Mouse (Mus musculus) natural killer cell, adult 2 months (primary cell): ENCODE results near the gene Cntnap1.

ENCODE experiments used
- DNase-seq, 2 experiments: peaks; one replicate each; pipeline ENCODE4 v3.0.0; 2022; ENCODE audit warnings: low spot score in 2 of 2

The Cntnap1 gene

DNA sequence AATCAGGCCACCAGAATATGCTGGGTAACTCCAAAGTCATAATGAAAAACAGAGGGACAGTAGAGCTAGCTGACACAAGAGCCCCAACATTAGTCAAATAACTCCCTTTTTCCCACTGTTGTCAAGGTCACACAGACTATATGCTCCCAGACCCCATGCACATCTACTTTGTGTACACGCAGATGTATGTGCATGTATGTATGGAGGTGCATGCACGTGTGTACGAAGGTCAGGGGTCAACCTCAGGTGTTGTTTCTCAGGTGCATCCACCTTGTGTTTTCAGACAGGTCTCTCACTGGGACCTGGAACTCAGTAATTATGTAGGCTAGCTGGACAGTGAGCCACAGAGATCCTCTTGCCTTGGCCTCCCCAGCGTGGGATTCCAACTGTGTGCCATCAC is 15.1 kb downstream of the Cntnap1 start:
- DNase-seq: no peak

DNA sequence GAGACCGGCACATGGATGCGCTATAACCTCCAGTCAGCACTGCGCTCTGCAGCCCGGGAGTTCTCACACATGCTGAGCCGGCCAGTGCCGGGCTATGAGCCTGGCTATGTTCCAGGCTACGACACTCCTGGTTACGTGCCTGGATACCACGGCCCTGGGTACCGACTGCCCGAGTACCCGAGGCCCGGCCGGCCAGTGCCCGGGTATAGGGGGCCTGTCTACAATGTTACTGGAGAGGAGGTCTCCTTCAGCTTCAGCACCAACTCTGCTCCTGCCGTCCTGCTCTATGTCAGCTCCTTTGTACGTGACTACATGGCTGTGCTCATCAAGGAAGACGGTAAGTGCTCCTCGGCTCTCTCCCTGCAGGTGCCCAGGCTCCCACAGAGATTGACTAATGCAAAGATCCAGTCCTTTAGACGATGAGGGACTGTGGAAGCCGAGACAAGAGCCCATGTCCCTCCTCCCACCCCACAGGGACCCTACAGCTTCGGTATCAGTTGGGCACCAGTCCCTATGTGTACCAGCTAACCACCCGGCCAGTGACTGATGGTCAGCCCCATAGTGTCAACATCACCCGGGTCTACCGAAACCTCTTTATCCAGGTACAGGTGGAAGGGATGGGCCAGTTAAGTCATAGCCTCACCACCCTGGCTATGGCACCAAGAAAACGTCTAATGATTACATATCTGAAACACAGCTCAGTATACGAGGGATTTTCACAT is 16.4 kb downstream of the Cntnap1 start:
- no peak for DNase-seq

- DNase-seq: no peak
Measured at GRCm38 (mm10) chr11:101187541-101187940, 17.2 kb downstream of the Cntnap1 start.

DNA sequence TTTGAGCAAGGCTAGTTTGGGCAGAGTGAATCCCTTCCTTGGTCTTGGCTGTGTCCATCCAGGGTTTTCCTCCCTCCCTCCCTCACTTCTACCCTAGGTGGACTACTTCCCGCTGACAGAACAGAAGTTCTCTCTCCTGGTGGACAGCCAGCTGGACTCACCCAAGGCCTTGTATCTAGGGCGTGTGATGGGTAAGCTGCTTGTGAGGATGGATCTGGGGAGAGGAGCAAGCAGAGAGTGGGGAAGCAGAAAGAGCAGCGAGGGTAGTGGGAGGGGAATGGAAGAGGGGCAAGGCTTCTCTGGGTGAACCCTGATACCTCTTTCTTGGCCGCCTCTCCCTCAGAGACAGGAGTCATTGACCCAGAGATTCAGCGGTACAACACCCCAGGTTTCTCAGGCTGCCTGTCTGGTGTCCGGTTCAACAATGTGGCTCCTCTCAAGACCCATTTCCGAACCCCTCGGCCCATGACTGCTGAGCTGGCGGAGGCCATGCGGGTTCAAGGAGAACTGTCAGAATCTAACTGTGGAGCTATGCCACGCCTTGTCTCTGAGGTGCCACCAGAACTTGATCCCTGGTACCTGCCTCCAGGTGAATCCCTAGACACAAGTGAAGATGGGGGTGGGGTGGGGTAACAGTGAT is 18.0 kb downstream of the Cntnap1 start:
- DNase-seq: no peak

DNA sequence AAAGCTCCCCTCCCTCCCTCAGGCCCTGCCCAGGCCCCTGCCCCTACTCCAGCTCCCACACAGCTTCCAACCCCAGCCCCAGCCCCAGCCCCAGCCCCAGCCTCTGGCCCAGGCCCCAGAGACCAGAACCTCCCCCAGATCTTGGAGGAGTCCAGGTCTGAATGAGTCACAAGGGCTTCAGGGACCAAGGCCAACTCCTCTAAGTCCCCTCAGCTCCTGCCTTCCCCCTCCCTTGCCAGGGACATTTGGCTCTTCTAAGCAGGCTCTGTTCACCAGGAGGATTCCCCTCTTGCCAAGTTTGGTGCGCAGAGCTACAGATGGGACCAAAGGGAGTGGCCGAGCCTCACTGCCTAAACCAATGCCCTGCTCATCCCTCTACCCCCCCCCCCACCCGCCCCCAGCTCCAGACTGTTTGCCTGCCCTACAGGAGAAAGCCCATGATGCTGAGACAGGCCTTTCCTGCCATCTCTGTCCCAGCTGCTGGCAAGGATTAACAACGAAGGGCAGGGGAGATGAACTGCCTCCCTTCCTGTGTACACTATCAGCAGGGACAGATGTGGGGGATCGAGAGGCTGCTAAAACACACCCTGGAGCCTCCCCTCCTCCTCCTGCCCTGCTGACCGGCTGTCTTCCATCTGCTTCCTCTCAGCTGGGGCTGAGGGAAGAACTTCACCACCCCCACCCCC is 19.3 kb downstream of the Cntnap1 start:
- DNase-seq: no peak

- DNase-seq: no peak
Measured at GRCm38 (mm10) chr11:101190181-101190912, 20.0 kb downstream of the Cntnap1 start.

DNA sequence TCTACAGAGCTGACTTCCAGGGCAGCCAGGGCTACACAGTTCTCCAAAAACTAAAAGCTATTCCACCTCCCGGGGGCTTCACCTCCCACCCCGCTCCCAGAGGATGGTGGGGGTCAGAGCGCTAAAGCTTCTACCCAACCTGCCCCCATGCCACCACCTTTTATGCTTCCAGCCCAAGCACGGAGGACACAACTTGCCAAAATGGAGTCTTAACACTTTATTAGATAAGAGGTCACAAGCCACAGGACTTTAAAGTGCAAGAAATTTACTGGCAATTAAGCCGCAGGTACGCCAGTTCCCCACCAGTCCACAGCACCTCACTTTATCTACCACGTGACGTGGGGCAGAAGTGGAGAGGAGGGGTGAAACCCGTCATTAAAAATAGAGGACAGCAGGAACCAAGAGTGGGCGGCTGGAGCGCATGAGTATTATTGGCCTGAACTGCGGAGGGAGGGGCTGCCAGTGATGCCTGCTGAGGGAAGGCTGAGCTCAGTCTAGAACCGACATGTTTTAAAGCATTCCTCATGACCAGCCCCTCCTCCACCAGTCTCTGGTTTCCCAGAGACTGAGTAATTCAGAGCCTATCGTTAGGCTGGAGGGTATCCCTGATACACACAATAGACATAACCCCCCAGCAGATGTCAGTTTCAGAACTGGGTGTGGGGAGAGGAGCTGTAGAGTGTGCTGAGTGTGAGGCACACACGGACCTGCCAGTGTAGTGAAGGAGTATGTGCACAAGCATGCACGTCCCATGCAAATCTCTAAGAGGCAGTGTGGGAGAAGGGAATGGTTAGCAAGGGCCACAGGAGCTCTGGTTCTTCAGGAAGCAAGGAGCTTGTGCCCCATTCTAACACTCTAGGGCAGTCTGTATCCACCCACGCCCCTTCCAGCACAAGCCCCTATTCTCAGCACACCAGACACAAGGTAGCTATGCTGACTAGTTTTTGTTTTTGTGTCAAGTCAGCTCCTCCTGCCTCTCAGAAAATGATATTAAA is 20.9 kb downstream of the Cntnap1 start:
- no peak for DNase-seq

- DNase-seq: no peak
Measured at GRCm38 (mm10) chr11:101191919-101192470, 21.7 kb downstream of the Cntnap1 start.

GRCm38 (mm10) chr11:101192646-101193045 is 22.3 kb downstream of the Cntnap1 start:
- no peak for DNase-seq

- DNase-seq: no peak
Measured at GRCm38 (mm10) chr11:101193076-101193475, 22.8 kb downstream of the Cntnap1 start.

- no peak for DNase-seq
Measured at GRCm38 (mm10) chr11:101194137-101194536, 23.8 kb downstream of the Cntnap1 start.

GRCm38 (mm10) chr11:101194643-101195042 is 24.3 kb downstream of the Cntnap1 start:
- DNase-seq: no peak

DNA sequence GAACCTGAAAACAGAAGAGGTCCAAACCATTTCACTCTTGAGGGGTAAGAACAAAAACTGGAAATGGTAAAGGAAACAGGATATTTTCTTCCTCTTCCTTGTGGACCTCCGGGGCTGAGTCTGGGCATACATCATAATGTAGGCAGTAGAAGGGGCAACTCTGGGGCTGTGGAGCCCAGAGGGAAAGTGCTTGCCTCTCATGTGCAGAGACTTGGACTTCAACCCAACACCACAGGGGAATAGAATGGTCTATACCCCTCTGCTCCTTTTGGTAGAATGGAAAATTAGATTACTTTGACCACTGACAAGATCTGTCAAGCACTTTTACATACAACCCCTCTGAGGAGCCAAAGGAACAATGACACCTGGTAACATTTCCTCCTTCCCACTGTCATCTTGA is 24.8 kb downstream of the Cntnap1 start:
- no peak for DNase-seq

DNA sequence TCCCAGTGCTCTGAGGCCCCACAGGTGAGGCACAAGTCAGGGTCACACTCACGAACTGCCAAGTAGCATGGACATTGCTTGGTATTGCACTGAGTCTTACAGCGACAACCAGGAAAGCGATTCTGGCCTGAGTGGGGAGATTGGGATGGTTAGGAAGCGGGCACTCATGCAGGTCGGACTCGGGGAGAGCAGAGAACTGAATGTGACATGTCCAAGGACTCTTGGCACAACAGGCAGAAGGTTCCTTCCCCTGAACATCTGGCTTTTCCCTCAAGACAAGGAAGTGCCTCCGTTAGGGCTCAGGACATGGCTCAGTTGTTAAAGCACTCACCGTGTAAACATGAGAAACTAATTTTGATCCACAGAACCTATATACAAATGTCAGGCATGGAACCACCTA is 25.2 kb downstream of the Cntnap1 start:
- no peak for DNase-seq

GRCm38 (mm10) chr11:101196175-101196574 is 25.9 kb downstream of the Cntnap1 start:
- DNase-seq: no peak

- no peak for DNase-seq
Measured at GRCm38 (mm10) chr11:101199555-101199954, 29.2 kb downstream of the Cntnap1 start.

GRCm38 (mm10) chr11:101200986-101201385 is 30.7 kb downstream of the Cntnap1 start:
- DNase-seq: peak in 1 of 2 experiments; percentile 35

DNA sequence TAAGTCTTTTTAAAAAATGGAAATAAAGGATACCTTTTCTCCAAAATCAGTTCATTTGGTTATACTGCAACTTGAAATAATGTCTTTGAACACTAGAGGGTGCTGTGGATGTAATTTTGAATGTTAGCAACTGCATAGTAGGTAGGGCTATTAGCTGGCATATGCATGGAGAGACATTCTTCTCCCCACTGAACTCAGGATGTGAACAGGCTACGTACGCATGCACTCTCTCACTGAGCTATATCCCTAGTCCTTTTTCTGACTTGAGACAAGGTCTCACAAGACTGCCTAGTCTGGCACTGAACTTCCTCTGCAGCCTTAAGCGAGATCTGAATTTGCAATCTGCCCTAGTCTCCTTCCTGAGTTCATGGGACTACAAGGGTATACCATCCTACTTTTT is 41.6 kb downstream of the Cntnap1 start:
- DNase-seq: peak; percentile 12 to 19

GRCm38 (mm10) chr11:101216936-101217335 is 46.6 kb downstream of the Cntnap1 start:
- DNase-seq: no peak

DNA sequence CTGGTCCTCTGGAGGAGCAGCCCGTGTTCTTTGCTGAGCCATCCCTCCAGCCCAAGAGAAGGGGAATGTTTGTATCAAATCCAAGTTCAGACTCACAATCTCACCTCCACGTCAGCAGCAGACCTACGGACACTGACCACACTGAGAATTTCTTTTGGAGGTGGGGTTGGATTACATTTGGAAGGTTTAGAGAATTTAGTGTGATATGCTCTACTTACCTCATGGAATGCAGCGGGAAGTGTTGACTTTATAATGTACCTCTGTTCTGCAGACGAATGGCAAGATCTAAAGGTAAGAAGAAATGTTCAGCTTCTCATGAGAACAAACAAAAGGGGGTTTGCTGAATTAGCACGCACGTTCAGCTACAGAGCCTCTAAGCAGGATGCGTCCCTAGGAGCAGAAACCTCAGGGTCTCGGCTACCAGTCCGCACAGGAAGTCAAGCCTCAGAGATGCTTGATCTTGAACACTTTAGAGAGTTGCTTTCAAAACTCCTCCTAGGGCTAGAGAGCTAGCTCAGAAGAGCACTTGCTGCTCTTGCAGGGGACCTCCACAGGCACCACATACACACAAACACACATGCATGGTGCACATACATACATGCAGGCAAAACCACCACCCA is 48.2 kb downstream of the Cntnap1 start:
- no peak for DNase-seq
